Mouse (Mus musculus) lung, postnatal 0 days (tissue): ENCODE results near the gene Six6.

ENCODE experiments used
- CTCF ChIP-seq: IDR thresholded peaks from 2 replicates; pipeline ENCODE4 v1.5.1; 2016; ENCODE audit warnings: antibody characterized with exemption, mild to moderate bottlenecking
- EP300 ChIP-seq: IDR thresholded peaks from 2 replicates; pipeline ENCODE4 v1.6.1; 2016; ENCODE audit warnings: antibody characterized with exemption, mild to moderate bottlenecking, control low read depth

- TF ChIP-seq CTCF, result no peak
- no peak for TF ChIP-seq EP300
Measured at GRCm38 (mm10) chr12:72946064-72946395, 6.3 kb downstream of the Six6 start.
